Mouse (Mus musculus): ENCODE data around the gene Sh3yl1.

DNA sequence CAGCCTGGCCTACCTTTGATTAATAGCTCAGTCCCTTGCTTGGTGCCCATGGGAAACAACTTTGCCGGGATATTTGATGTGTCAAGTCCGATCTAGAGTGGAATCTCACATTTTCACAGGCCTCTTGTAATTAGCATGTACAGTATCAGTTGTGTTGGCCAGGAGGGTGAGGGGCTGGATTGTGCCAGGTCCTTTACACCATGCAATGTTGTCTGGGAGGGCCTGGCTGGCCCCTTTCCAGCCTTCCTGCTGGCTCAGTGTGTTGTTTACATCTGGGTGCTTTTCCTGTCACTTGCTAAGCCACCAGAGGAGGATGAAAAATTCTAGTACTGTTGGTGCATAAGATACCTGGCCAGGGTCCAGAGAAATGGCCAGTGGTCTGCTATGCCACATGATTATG is 47.1 kb upstream of the Sh3yl1 start:
- TF ChIP-seq CTCF (conservative IDR thresholded peaks at IDR 0.05; ENCODE audit: insufficient read depth, insufficient read length, low read depth, low read length) (no peak), POLR2A (IDR thresholded peaks at IDR 0.05; ENCODE audit: low read depth, low read length) (no peak)
